Mouse (Mus musculus) cerebellum, adult 2 months (tissue): ENCODE results near the gene Tas2r102.

Experiments
- CTCF ChIP-seq: fragments of 200-500 bp; IDR thresholded peaks from 2 replicates; pipeline ENCODE4 v1.5.1; 2011; ENCODE audit warnings: low read depth, mild to moderate bottlenecking, control low read depth, low read length, moderate library complexity, borderline replicate concordance; ENCODE audit not compliant: insufficient read depth
- POLR2A ChIP-seq: fragments of 200-500 bp; IDR thresholded peaks from 2 replicates; pipeline ENCODE4 v1.6.1; 2011; ENCODE audit warnings: low read length, control low read depth, borderline replicate concordance; ENCODE audit not compliant: insufficient read depth

DNA sequence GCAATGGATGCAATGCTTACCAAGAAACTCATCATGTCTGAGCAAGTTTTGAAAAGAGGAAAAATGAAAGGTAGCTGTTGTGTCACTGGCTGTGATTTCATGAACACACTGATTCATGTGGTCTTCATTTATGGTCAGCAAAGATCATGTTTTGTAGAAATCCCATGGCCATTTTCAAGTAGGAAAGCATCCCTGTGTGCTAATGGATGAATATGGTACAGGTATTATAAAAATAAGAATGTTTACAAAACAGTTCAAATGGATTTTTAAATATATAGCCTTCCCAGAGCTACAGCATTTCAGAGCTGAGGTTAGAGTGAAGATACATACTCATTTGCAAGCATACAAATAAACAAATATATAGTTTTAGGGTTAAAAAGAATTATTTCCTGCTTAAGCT lies 16.1 kb downstream of the Tas2r102 start, which contains the start of gene Tas2r136:
- no peak for TF ChIP-seq POLR2A
- no peak for TF ChIP-seq CTCF
